Mouse (Mus musculus) limb, embryonic 11.5 days (tissue): ENCODE results near the gene Gcm1. TPM values are rescaled to one million over a fixed set of nuclear protein-coding genes. Genes with fewer than 3 reads are reported as not detected.

Experiments used
- ATAC-seq: fragments of 200-750 bp; cut with Nextera tagmentation; 2 replicates; pipeline ENCODE4 v1.8.0; 2017; ENCODE audit warnings: low read depth; ENCODE audit not compliant: insufficient number of reproducible peaks, low FRiP score, low TSS enrichment
- DNase-seq: peaks from one replicate; pipeline ENCODE4 v3.0.0-alpha.2; 2015; ENCODE audit warnings: low spot score
- H3K27ac ChIP-seq: fragments of 300-500 bp; sonication (generic); replicated peaks from 2 replicates; pipeline ENCODE4 v1.5.1; 2014; ENCODE audit warnings: low read depth, mild to moderate bottlenecking, low read length
- H3K27me3 ChIP-seq: fragments of 300-500 bp; sonication (generic); 2 replicates; pipeline ENCODE4 v1.6.1; 2014; ENCODE audit warnings: mild to moderate bottlenecking, low read length, mixed read lengths; ENCODE audit not compliant: control insufficient read depth, insufficient read depth
- H3K36me3 ChIP-seq: fragments of 300-500 bp; sonication (generic); 2 replicates; pipeline ENCODE4 v1.6.1; 2014; ENCODE audit warnings: mild to moderate bottlenecking, low read length, moderate library complexity, mixed read lengths; ENCODE audit not compliant: control insufficient read depth, insufficient read depth
- H3K4me1 ChIP-seq: fragments of 300-500 bp; sonication (generic); 2 replicates; pipeline ENCODE4 v1.6.1; 2014; ENCODE audit warnings: low read length, mixed read lengths; ENCODE audit not compliant: control insufficient read depth, insufficient read depth
- H3K4me2 ChIP-seq: fragments of 300-500 bp; sonication (generic); 2 replicates; pipeline ENCODE4 v1.6.1; 2014; ENCODE audit warnings: low read depth, mild to moderate bottlenecking, moderate library complexity; ENCODE audit not compliant: severe bottlenecking
- H3K4me3 ChIP-seq: fragments of 300-500 bp; sonication (generic); 2 replicates; pipeline ENCODE4 v1.5.1; 2014; ENCODE audit warnings: low read depth, low read length
- H3K9ac ChIP-seq: fragments of 300-500 bp; sonication (generic); 2 replicates; pipeline ENCODE4 v1.6.1; 2014; ENCODE audit warnings: mild to moderate bottlenecking, low read length
- H3K9me3 ChIP-seq: fragments of 300-500 bp; sonication (generic); 2 replicates; pipeline ENCODE4 v1.6.1; 2016; ENCODE audit warnings: low read length; ENCODE audit not compliant: control insufficient read depth
- WGBS: fragments of 180-500 bp; shearing (Covaris S2); extraction: QIAGEN DNeasy Blood & Tissue Kit; methylation state at CpG from one replicate; pipeline ENCODE4 v1.1.7; 2014; 5-methylcytosine and 5-hydroxymethylcytosine counted together
- polyA plus RNA-seq: library from polyadenylated mRNA; unstranded; fragments of >200 nt; fragmentation: Nextera tagmentation; extraction: Ambion mirVana; gene quantifications from 2 replicates; pipeline ENCODE4 v1.2.1, GENCODE M21; 2014

Gene Gcm1
- polyA plus RNA-seq, 1 experiment from 2014 or later = 0.25 TPM

DNA sequence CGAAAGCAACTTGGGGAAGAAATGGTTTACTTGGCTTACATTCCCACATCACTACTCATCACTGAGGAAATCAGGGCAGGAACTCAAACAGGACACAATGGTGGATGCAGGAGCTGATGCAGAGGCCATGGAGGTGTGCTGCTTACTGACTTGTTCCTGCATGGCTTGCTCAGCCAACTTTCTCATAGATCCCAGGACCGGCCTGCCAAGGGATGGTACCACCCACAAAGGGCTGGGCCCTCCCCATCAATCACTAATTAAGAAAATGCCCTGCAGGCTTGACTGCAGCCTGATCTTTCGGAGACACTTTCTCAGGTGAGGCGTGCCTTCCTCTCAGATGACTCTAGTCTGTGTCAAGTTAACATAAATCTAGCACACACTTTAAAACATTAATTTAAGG, 55.1 kb downstream of the Gcm1 start:
- H3K4me1 ChIP-seq = no peaks in the 10 kb centered on the region
- H3K36me3 ChIP-seq = no peaks in the 10 kb centered on the region
- ATAC-seq (no peak), DNase-seq (no peak)
- H3K4me2 ChIP-seq = no peak overlapping the region
- 70% methylated on average over 4 of the region's 4 CpGs for WGBS
- no peak overlapping the region for H3K9ac ChIP-seq
- no peaks in the 10 kb centered on the region for H3K27me3 ChIP-seq
- H3K27ac ChIP-seq = no peak overlapping the region
- no peaks in the 10 kb centered on the region for H3K9me3 ChIP-seq
- H3K4me3 ChIP-seq = no peak overlapping the region

DNA sequence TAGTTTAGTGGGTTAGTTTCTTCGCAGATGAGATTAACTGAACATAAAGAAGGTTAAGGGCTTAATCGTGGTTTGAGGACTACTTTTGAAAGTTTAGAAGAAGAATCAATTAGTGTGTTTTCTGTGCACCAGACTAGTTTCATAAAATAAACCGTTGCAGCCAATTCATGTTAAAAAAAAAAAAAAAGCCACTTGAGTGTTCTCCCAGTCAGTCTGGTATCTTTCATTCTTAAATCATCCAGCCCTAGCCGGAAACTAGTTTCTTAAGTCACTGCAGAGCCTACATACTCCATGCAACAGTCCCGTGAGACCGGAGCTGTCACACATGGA, 55.8 kb downstream of the Gcm1 start:
- Histone ChIP-seq H3K4me2 (peak overlapping the region; percentile 70), H3K4me3 (peak overlapping the region; percentile 78), H3K4me1 (no peaks in the 10 kb centered on the region), H3K27me3 (no peaks in the 10 kb centered on the region), H3K9ac (peak overlapping the region; percentile 83), H3K9me3 (no peaks in the 10 kb centered on the region), H3K27ac (no peak overlapping the region), H3K36me3 (no peaks in the 10 kb centered on the region)
- ATAC-seq (no peak), DNase-seq (no peak)
- 29% methylated on average over 6 of the region's 6 CpGs for WGBS

DNA sequence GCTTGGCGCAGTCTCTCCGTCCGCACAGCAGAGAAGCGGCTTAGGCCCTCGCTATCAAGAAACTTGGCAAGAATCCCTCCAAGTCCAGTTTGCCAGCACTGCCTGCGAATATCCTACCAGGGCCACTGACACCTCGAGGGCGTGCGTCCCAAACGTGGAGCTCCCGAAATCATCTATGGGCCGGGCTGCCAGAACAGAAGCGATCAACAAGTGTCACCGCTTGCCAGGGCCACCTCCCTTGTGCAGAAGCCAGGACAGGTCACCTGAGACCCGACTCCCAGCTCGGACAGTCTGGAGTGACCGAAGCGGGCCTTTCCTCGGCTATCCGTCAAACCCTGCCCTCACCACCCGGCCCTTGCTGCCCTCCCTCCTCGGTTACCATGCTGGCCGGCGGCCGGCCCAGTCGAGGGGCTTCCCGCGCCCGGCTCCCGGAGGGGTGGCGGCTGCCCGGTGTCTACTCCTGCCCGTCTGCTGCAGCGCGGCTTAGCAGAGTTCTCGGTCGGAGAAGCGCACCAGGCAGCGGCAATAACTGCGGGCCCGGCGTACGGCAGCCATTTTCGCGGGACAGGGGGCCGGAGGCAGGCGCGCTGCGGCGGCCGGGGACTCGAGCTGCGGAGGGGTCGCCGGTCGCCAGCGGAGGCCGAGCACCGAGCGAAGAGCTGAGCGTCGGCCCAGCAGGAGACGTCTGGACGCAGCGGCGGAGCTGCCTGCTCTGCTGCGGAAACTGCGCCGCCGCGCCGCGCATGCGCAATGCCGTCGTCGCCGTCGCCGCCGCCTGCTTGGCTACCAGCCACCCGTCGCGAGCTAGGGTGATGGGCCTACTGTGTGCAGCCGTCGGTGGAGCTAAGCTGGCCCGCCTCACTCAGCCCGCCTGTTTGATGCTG, 56.4 kb downstream of the Gcm1 start:
- DNase-seq = peak; percentile 84
- peak overlapping the region; percentile 78 for H3K4me3 ChIP-seq
- peak; percentile 80 for ATAC-seq
- H3K9ac ChIP-seq = peak overlapping the region; percentile 83
- WGBS = under 1% methylated on average over 88 of the region's 88 CpGs
- no peaks in the 10 kb centered on the region for H3K4me1 ChIP-seq
- no peaks in the 10 kb centered on the region for H3K9me3 ChIP-seq
- H3K4me2 ChIP-seq = peak overlapping the region; percentile 70
- H3K27me3 ChIP-seq = no peaks in the 10 kb centered on the region
- peak overlapping the region; percentile 74 for H3K27ac ChIP-seq
- H3K36me3 ChIP-seq = no peaks in the 10 kb centered on the region

DNA sequence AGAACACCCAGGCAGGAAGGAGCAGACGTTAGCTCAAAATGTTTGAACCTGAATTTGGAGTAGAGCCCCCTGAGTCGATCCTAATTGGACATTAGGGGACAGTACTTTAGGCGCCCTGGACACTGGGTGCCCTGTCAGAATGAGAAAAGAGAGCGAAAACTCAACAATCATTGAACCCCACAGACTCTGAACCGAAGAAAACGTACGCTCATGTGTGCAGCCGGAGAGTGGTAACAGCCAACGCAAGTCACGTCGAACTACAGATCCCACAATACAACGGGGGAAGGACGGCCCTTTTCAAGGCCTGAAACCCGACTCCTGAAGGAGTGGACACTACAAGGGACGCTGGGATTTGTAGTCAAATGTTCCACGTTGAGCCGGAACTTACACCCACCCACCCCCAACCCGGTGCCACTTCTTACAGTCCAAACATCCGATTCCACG, 57.1 kb downstream of the Gcm1 start, which contains the start of the genes Fbxo9 and Ick:
Fbxo9 (minus strand) TSS at position 270 of the 444 bp plus-strand sequence.
Ick (plus strand) TSS at position 397 of the 444 bp plus-strand sequence.
- Histone ChIP-seq H3K9ac (peak within 1 kb of the TSS; percentile 83), H3K27ac (peak within 1 kb of the TSS; percentile 74), H3K9me3 (no peaks in the 10 kb centered on the region), H3K4me3 (peak within 1 kb of the TSS; percentile 78), H3K27me3 (no peaks in the 10 kb centered on the region), H3K4me1 (no peaks in the 10 kb centered on the region), H3K4me2 (peak within 1 kb of the TSS; percentile 70), H3K36me3 (no peaks in the 10 kb centered on the region)
- 0% methylated on average over 20 of the region's 20 CpGs for WGBS
- peak; percentile 86 for ATAC-seq
- peak; percentile 89 for DNase-seq

DNA sequence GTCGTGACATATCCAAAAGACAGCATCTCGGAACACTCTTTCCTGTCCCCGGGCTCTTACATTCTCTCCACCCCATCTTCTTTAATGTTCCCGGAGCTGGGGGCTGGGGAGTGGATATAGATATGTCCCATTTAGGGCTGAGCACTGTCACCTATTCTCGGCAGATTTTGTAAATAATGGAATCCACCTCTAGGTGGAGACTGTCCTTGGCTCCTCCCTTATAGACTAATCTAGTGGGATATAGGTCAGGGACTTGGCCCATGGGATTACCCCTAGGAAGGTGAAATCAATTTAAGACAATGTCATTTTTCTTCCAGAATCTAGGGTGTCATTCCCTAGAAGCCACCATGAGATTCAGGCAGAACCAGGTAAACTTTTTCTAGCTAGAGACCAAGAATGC, 57.9 kb downstream of the Gcm1 start:
- Histone ChIP-seq H3K4me3 (peak overlapping the region; percentile 78), H3K27ac (no peak overlapping the region), H3K36me3 (no peaks in the 10 kb centered on the region), H3K4me1 (0 out of 2 replicates have a peak, but pooled peaks cover 3% of the 10 kb centered on the region), H3K4me2 (peak overlapping the region; percentile 70), H3K9me3 (no peaks in the 10 kb centered on the region), H3K9ac (no peak overlapping the region), H3K27me3 (no peaks in the 10 kb centered on the region)
- 56% methylated on average over 5 of the region's 5 CpGs for WGBS
- DNase-seq (no peak), ATAC-seq (no peak)

DNA sequence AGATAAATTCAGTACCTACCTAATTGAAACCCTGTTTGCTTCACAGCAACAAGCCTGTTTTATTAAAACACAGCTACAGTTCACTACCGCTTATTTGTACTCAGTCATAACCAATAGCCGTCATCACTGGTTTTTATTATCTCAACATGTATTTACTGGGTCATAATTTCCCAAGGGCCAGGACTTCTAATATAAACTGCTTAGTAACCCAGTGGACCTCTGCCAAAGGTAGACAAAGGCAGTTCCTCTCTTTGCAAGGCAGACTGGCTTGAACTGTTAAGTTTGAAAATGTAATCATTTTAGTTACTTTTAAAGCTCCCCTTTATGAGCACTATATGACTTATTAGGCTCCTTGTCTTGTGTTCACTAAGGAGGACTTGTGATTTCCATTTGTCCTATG, 59.7 kb downstream of the Gcm1 start:
- Histone ChIP-seq H3K9ac (no peak overlapping the region), H3K27ac (no peak overlapping the region), H3K27me3 (no peaks in the 10 kb centered on the region), H3K4me2 (no peak overlapping the region), H3K4me3 (no peak overlapping the region), H3K4me1 (0 out of 2 replicates have a peak, but pooled peaks cover 10% of the 10 kb centered on the region), H3K9me3 (no peaks in the 10 kb centered on the region), H3K36me3 (peaks cover 1% of the 10 kb centered on the region; the same call in 1 of the 2 replicates)
- no peak for DNase-seq
- ATAC-seq = no peak
- 69% methylated on average over 2 of the region's 2 CpGs for WGBS

DNA sequence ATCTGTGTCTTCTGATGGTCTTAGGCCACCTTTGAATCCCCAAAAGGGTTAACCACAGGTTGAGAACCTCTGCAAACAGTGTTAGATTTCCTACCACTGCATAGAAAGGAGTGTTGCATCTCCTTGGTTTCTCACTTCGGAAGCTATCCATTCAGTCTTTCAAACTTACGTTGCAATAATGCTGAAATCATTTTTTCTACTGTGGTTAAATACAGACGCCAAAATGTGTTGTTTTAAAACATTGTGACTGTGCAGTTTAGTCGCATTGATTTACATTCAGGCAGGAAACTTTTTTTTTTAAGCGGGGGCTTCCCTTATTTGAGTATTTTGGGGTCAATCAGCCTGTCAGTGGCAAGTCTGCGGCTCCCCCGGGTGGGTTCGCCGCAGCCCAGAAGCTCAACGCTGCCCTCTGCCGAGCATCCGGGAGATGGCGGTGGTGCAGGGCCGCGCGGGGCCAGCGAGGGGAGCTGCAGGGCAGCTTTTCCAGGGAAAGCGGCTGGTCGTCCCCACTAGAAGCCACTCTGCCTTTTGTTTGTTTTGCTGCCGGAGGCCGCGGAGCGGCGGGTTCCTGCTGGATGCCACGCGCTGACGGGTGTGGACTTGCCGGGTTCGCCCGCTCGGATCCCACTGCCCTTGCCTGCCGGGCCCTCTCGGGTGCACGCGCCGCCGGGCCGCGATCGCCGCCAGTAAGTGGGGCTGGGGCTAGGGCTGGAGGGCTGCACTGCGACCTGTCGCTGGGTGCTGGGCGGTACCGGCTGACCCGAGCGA, 61.2 kb downstream of the Gcm1 start:
- peak overlapping the region; percentile 87 for H3K27ac ChIP-seq

DNA sequence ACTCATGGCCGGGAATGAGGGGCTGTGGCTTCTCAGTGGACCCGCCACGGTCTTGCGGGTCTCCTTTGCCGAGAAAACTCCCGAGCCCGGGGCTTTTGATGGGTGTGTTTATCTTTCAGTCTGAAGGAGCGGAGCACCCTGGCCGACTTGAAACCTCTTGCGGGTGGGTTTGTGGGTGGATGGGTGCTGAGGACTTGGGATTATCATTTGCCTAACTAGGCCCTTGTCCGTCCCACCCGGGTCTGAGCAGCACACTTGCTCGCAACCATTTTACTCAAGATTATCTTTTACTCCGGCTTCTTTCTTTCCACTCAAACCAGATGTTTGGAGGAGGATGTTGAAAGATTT, 61.8 kb downstream of the Gcm1 start:
- Histone ChIP-seq H3K4me3 (peak overlapping the region; percentile 81), H3K9ac (peak overlapping the region; percentile 98), H3K27ac (peak overlapping the region; percentile 87), H3K4me2 (peak overlapping the region; percentile 63), H3K27me3 (no peaks in the 10 kb centered on the region), H3K4me1 (0 out of 2 replicates have a peak, but pooled peaks cover 10% of the 10 kb centered on the region), H3K9me3 (no peaks in the 10 kb centered on the region), H3K36me3 (peaks cover 2% of the 10 kb centered on the region; the same call in 1 of the 2 replicates)
- no peak for ATAC-seq
- under 1% methylated on average over 14 of the region's 14 CpGs for WGBS
- no peak for DNase-seq

More for the DNA sequence above, 61.2 kb downstream of the Gcm1 start:
- Histone ChIP-seq H3K4me1 (0 out of 2 replicates have a peak, but pooled peaks cover 10% of the 10 kb centered on the region), H3K36me3 (peaks cover 2% of the 10 kb centered on the region; the same call in 1 of the 2 replicates), H3K27me3 (no peaks in the 10 kb centered on the region), H3K4me2 (peak overlapping the region; percentile 63), H3K9ac (peak overlapping the region; percentile 98), H3K9me3 (no peaks in the 10 kb centered on the region), H3K4me3 (peak overlapping the region; percentile 81)
- 2% methylated on average over 47 of the region's 47 CpGs for WGBS
- ATAC-seq (peak; percentile 69), DNase-seq (peak; percentile 97)
